Mouse (Mus musculus): ENCODE measurements around the gene Dgcr2. TPM values are rescaled to one million over a fixed set of nuclear protein-coding genes. Genes with fewer than 3 reads are reported as not detected.

Gene Dgcr2
- polyA plus RNA-seq, 1 experiment from 2014 or later = 72.9 TPM

GRCm38 (mm10) chr16:17890917-17891566 is 7.3 kb downstream of the Dgcr2 start:
- peak; percentile 56 for DNase-seq (ENCODE audit: low spot score)
- WGBS = under 1% methylated on average over 40 of the region's 44 CpGs
- H3K9me3 ChIP-seq (ENCODE audit: control insufficient read depth, low read length) = no peaks in the 10 kb centered on the region

GRCm38 (mm10) chr16:17890342-17890727 is 8.0 kb downstream of the Dgcr2 start:
- H3K9ac ChIP-seq (ENCODE audit: low read depth, low read length) = peak overlapping the region; percentile 99
- WGBS = 62% methylated on average over 2 of the region's 2 CpGs
- no peak overlapping the region for H3K27ac ChIP-seq (ENCODE audit: low read depth, low read length)
- H3K27me3 ChIP-seq (ENCODE audit: control insufficient read depth, insufficient read depth, low read length) = no peaks in the 10 kb centered on the region
- peak overlapping the region; percentile 80 for H3K4me2 ChIP-seq (replicated peaks; ENCODE audit: low read depth, low read length)
- no peaks in the 10 kb centered on the region for H3K9me3 ChIP-seq (ENCODE audit: control insufficient read depth, low read length)
- H3K4me3 ChIP-seq (ENCODE audit: low read depth, low read length) = peak overlapping the region; percentile 98
- peaks cover 14% of the 10 kb centered on the region; the same call in 1 of the 2 replicates for H3K4me1 ChIP-seq (replicated peaks; ENCODE audit: control insufficient read depth, insufficient read depth, low read length)
- no peaks in the 10 kb centered on the region for H3K36me3 ChIP-seq (ENCODE audit: control insufficient read depth, insufficient read depth, low read length)
- DNase-seq (ENCODE audit: low spot score) = no peak
- ATAC-seq (ENCODE audit: low FRiP score) = no peak

More at GRCm38 (mm10) chr16:17890917-17891566, 7.3 kb downstream of the Dgcr2 start:
- no peaks in the 10 kb centered on the region for H3K27me3 ChIP-seq (ENCODE audit: control insufficient read depth, insufficient read depth, low read length)
- peak; percentile 72 for ATAC-seq (ENCODE audit: low FRiP score)
- peak overlapping the region; percentile 99 for H3K9ac ChIP-seq (ENCODE audit: low read depth, low read length)
- H3K4me1 ChIP-seq (replicated peaks; ENCODE audit: control insufficient read depth, insufficient read depth, low read length) = peaks cover 14% of the 10 kb centered on the region; the same call in 1 of the 2 replicates
- H3K36me3 ChIP-seq (ENCODE audit: control insufficient read depth, insufficient read depth, low read length) = no peaks in the 10 kb centered on the region
- peak overlapping the region; percentile 80 for H3K4me2 ChIP-seq (replicated peaks; ENCODE audit: low read depth, low read length)
- H3K27ac ChIP-seq (ENCODE audit: low read depth, low read length) = peak overlapping the region; percentile 91
- peak overlapping the region; percentile 98 for H3K4me3 ChIP-seq (ENCODE audit: low read depth, low read length)

- 88% methylated on average over 6 of the region's 6 CpGs for WGBS
- Histone ChIP-seq H3K9me3 (ENCODE audit: control insufficient read depth, low read length) (no peaks in the 10 kb centered on the region), H3K4me1 (replicated peaks; ENCODE audit: control insufficient read depth, insufficient read depth, low read length) (peaks cover 14% of the 10 kb centered on the region; the same call in 1 of the 2 replicates), H3K36me3 (ENCODE audit: control insufficient read depth, insufficient read depth, low read length) (no peaks in the 10 kb centered on the region), H3K27ac (ENCODE audit: low read depth, low read length) (no peak overlapping the region), H3K4me3 (ENCODE audit: low read depth, low read length) (peak overlapping the region; percentile 98; the same call in 1 of the 2 replicates), H3K27me3 (ENCODE audit: control insufficient read depth, insufficient read depth, low read length) (no peaks in the 10 kb centered on the region), H3K9ac (ENCODE audit: low read depth, low read length) (peak overlapping the region; percentile 99; the same call in 1 of the 2 replicates), H3K4me2 (replicated peaks; ENCODE audit: low read depth, low read length) (peak overlapping the region; percentile 80)
- no peak for DNase-seq (ENCODE audit: low spot score)
- ATAC-seq (ENCODE audit: low FRiP score) = no peak
Observed at GRCm38 (mm10) chr16:17889689-17890341, 8.5 kb downstream of the Dgcr2 start.

- WGBS = 86% methylated on average over 6 of the region's 6 CpGs
- no peaks in the 10 kb centered on the region for H3K9me3 ChIP-seq (ENCODE audit: control insufficient read depth, low read length)
- no peak for ATAC-seq (ENCODE audit: low FRiP score)
- H3K36me3 ChIP-seq (ENCODE audit: control insufficient read depth, insufficient read depth, low read length) = no peaks in the 10 kb centered on the region
- H3K27ac ChIP-seq (ENCODE audit: low read depth, low read length) = no peak overlapping the region
- H3K4me1 ChIP-seq (replicated peaks; ENCODE audit: control insufficient read depth, insufficient read depth, low read length) = no peaks in the 10 kb centered on the region
- no peak overlapping the region for H3K4me2 ChIP-seq (replicated peaks; ENCODE audit: low read depth, low read length)
- H3K4me3 ChIP-seq (ENCODE audit: low read depth, low read length) = no peak overlapping the region
- DNase-seq (ENCODE audit: low spot score) = no peak
- no peak overlapping the region for H3K9ac ChIP-seq (ENCODE audit: low read depth, low read length)
- H3K27me3 ChIP-seq (ENCODE audit: control insufficient read depth, insufficient read depth, low read length) = no peaks in the 10 kb centered on the region
Observed at GRCm38 (mm10) chr16:17884116-17884515, 14.2 kb downstream of the Dgcr2 start.

GRCm38 (mm10) chr16:17882196-17882595 is 16.2 kb downstream of the Dgcr2 start:
- H3K36me3 ChIP-seq (ENCODE audit: control insufficient read depth, insufficient read depth, low read length) = 0 out of 2 replicates have a peak, but pooled peaks cover 2% of the 10 kb centered on the region
- DNase-seq (ENCODE audit: low spot score) (no peak), ATAC-seq (ENCODE audit: low FRiP score) (no peak)
- H3K9ac ChIP-seq (ENCODE audit: low read depth, low read length) = no peak overlapping the region
- H3K4me2 ChIP-seq (replicated peaks; ENCODE audit: low read depth, low read length) = no peak overlapping the region
- H3K4me3 ChIP-seq (ENCODE audit: low read depth, low read length) = no peak overlapping the region
- no peak overlapping the region for H3K27ac ChIP-seq (ENCODE audit: low read depth, low read length)
- no peaks in the 10 kb centered on the region for H3K9me3 ChIP-seq (ENCODE audit: control insufficient read depth, low read length)
- no peaks in the 10 kb centered on the region for H3K27me3 ChIP-seq (ENCODE audit: control insufficient read depth, insufficient read depth, low read length)
- no peaks in the 10 kb centered on the region for H3K4me1 ChIP-seq (replicated peaks; ENCODE audit: control insufficient read depth, insufficient read depth, low read length)

GRCm38 (mm10) chr16:17879571-17879970 is 18.8 kb downstream of the Dgcr2 start:
- ATAC-seq (ENCODE audit: low FRiP score) (no peak), DNase-seq (ENCODE audit: low spot score) (no peak)
- 0 out of 2 replicates have a peak, but pooled peaks cover 4% of the 10 kb centered on the region for H3K36me3 ChIP-seq (ENCODE audit: control insufficient read depth, insufficient read depth, low read length)
- H3K27ac ChIP-seq (ENCODE audit: low read depth, low read length) = no peak overlapping the region
- H3K9me3 ChIP-seq (ENCODE audit: control insufficient read depth, low read length) = no peaks in the 10 kb centered on the region
- H3K4me2 ChIP-seq (replicated peaks; ENCODE audit: low read depth, low read length) = no peak overlapping the region
- no peak overlapping the region for H3K4me3 ChIP-seq (ENCODE audit: low read depth, low read length)
- H3K9ac ChIP-seq (ENCODE audit: low read depth, low read length) = no peak overlapping the region
- 94% methylated on average over 4 of the region's 4 CpGs for WGBS
- no peaks in the 10 kb centered on the region for H3K27me3 ChIP-seq (ENCODE audit: control insufficient read depth, insufficient read depth, low read length)
- H3K4me1 ChIP-seq (replicated peaks; ENCODE audit: control insufficient read depth, insufficient read depth, low read length) = no peaks in the 10 kb centered on the region

GRCm38 (mm10) chr16:17876096-17876495 is 22.3 kb downstream of the Dgcr2 start:
- WGBS = 93% methylated on average over 1 of the region's 1 CpGs
- H3K36me3 ChIP-seq (ENCODE audit: control insufficient read depth, insufficient read depth, low read length) = peaks cover 6% of the 10 kb centered on the region

GRCm38 (mm10) chr16:17875174-17875573 is 23.2 kb downstream of the Dgcr2 start:
- WGBS = 92% methylated on average over 4 of the region's 4 CpGs
- H3K27ac ChIP-seq (ENCODE audit: low read depth, low read length) = no peak overlapping the region
- no peaks in the 10 kb centered on the region for H3K27me3 ChIP-seq (ENCODE audit: control insufficient read depth, insufficient read depth, low read length)
- ATAC-seq (ENCODE audit: low FRiP score) (no peak), DNase-seq (ENCODE audit: low spot score) (no peak)
- peaks cover 6% of the 10 kb centered on the region for H3K36me3 ChIP-seq (ENCODE audit: control insufficient read depth, insufficient read depth, low read length)
- H3K4me3 ChIP-seq (ENCODE audit: low read depth, low read length) = no peak overlapping the region
- H3K9ac ChIP-seq (ENCODE audit: low read depth, low read length) = no peak overlapping the region
- no peaks in the 10 kb centered on the region for H3K4me1 ChIP-seq (replicated peaks; ENCODE audit: control insufficient read depth, insufficient read depth, low read length)
- H3K9me3 ChIP-seq (ENCODE audit: control insufficient read depth, low read length) = no peaks in the 10 kb centered on the region
- H3K4me2 ChIP-seq (replicated peaks; ENCODE audit: low read depth, low read length) = no peak overlapping the region

More at GRCm38 (mm10) chr16:17876096-17876495, 22.3 kb downstream of the Dgcr2 start:
- ATAC-seq (ENCODE audit: low FRiP score) = no peak
- Histone ChIP-seq H3K4me3 (ENCODE audit: low read depth, low read length) (no peak overlapping the region), H3K4me2 (replicated peaks; ENCODE audit: low read depth, low read length) (no peak overlapping the region), H3K27me3 (ENCODE audit: control insufficient read depth, insufficient read depth, low read length) (no peaks in the 10 kb centered on the region), H3K9me3 (ENCODE audit: control insufficient read depth, low read length) (no peaks in the 10 kb centered on the region), H3K27ac (ENCODE audit: low read depth, low read length) (no peak overlapping the region), H3K4me1 (replicated peaks; ENCODE audit: control insufficient read depth, insufficient read depth, low read length) (no peaks in the 10 kb centered on the region), H3K9ac (ENCODE audit: low read depth, low read length) (no peak overlapping the region)
- DNase-seq (ENCODE audit: low spot score) = no peak

- WGBS = 68% methylated on average over 4 of the region's 4 CpGs
- peaks cover 6% of the 10 kb centered on the region for H3K36me3 ChIP-seq (ENCODE audit: control insufficient read depth, insufficient read depth, low read length)
Observed at GRCm38 (mm10) chr16:17872995-17873394, 25.4 kb downstream of the Dgcr2 start.

More at GRCm38 (mm10) chr16:17872995-17873394, 25.4 kb downstream of the Dgcr2 start:
- H3K4me2 ChIP-seq (replicated peaks; ENCODE audit: low read depth, low read length) = no peak overlapping the region
- no peaks in the 10 kb centered on the region for H3K4me1 ChIP-seq (replicated peaks; ENCODE audit: control insufficient read depth, insufficient read depth, low read length)
- H3K4me3 ChIP-seq (ENCODE audit: low read depth, low read length) = no peak overlapping the region
- ATAC-seq (ENCODE audit: low FRiP score) (no peak), DNase-seq (ENCODE audit: low spot score) (no peak)
- no peak overlapping the region for H3K27ac ChIP-seq (ENCODE audit: low read depth, low read length)
- H3K9ac ChIP-seq (ENCODE audit: low read depth, low read length) = no peak overlapping the region
- no peaks in the 10 kb centered on the region for H3K9me3 ChIP-seq (ENCODE audit: control insufficient read depth, low read length)
- H3K27me3 ChIP-seq (ENCODE audit: control insufficient read depth, insufficient read depth, low read length) = no peaks in the 10 kb centered on the region

All from hindbrain, embryonic 11.5 days (tissue).